Mouse (Mus musculus): Measurements from ENCODE around the gene Nanog. TPM values are rescaled to one million over a fixed set of nuclear protein-coding genes. Genes with fewer than 3 reads are reported as not detected.

The Nanog gene
- 0.09 and 0.28 TPM in 2 replicates for polyA plus RNA-seq (2012; rRNA removed)

DNA sequence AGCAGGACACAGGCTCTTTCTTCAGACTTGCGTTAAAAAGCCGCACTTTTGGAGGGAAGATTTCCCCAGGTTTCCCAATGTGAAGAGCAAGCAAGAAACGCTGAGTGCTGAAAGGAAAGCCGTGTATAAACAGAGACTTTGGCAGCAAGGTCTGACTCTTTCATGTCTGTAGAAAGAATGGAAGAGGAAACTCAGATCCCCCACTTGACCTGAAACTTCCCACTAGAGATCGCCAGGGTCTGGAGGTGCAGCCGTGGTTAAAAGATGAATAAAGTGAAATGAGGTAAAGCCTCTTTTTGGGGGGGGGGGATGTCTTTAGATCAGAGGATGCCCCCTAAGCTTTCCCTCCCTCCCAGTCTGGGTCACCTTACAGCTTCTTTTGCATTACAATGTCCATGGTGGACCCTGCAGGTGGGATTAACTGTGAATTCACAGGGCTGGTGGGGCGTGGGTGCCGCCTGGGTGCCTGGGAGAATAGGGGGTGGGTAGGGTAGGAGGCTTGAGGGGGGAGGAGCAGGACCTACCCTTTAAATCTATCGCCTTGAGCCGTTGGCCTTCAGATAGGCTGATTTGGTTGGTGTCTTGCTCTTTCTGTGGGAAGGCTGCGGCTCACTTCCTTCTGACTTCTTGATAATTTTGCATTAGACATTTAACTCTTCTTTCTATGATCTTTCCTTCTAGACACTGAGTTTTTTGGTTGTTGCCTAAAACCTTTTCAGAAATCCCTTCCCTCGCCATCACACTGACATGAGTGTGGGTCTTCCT lies at the start of gene Nanog:
Gene Nanog (plus strand): TSS at position 454 of the 765 bp plus-strand sequence.
- TF ChIP-seq POLR2A (IDR thresholded peaks at IDR 0.05; ENCODE audit: borderline replicate concordance, extremely low read depth, low read depth, low read length): no peak
- no peak for TF ChIP-seq CTCF (IDR thresholded peaks at IDR 0.05; ENCODE audit: insufficient read depth, low read length)
- WGBS: 35% methylated on average over 12 of the region's 12 CpGs
- H3K4me1 ChIP-seq (ENCODE audit: control insufficient read depth, insufficient read depth, low read length): peaks cover 3% of the 10 kb centered on the region; the same call in 1 of the 2 replicates
- no peak for DNase-seq
- no peak within 1 kb of the TSS for H3K4me3 ChIP-seq (replicated peaks; ENCODE audit: extremely low read depth, low read depth, low read length)

DNA sequence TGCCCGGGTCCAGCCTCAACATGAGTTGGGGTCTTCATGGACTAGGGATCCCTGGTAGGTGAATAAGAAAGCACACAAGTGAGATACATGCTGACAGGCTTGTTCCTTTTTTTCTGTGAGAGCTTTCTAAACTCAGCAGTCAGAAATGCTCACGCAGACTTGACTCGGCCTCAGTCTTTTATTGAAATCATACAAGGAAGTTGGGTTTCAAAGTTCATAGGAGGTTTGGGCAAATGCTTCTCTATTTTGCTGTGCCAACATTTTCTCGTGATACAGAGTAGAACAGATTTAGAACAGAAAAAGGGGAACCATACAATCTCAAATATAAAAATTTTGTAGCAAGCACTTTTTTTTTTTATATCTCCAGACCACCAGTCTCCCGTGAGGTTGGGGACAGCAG lies 49.7 kb upstream of the Nanog start:
- no peaks in the 10 kb centered on the region for H3K4me1 ChIP-seq (ENCODE audit: control insufficient read depth, insufficient read depth, low read length)
- DNase-seq: no peak
- no peak overlapping the region for H3K4me3 ChIP-seq (replicated peaks; ENCODE audit: extremely low read depth, low read depth, low read length)
- 68% methylated on average over 5 of the region's 5 CpGs for WGBS
- TF ChIP-seq POLR2A (IDR thresholded peaks at IDR 0.05; ENCODE audit: borderline replicate concordance, extremely low read depth, low read depth, low read length) (no peak), CTCF (IDR thresholded peaks at IDR 0.05; ENCODE audit: insufficient read depth, low read length) (no peak)

DNA sequence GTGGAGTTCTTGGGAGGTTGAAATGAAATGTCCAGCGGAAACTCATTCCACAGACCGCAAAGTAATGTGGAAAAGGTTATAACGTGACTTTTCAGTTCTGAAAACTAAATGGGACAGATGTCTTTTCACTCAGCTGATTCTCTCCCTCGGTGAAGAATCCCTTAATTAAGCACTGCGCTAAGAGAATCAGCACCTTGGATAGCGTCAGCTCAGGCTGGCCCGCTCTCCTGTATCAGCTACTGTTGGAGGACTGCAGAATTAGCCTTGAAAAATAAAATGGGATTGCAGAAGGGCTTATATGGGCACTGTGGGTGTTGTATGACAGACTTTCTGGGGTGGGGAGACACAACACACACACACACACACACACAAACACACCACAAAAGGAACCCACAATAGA lies 47.7 kb upstream of the Nanog start:
- 18% methylated on average over 7 of the region's 7 CpGs for WGBS
- no peak for TF ChIP-seq POLR2A (IDR thresholded peaks at IDR 0.05; ENCODE audit: borderline replicate concordance, extremely low read depth, low read depth, low read length)
- TF ChIP-seq CTCF (IDR thresholded peaks at IDR 0.05; ENCODE audit: insufficient read depth, low read length): no peak
- DNase-seq: no peak

DNA sequence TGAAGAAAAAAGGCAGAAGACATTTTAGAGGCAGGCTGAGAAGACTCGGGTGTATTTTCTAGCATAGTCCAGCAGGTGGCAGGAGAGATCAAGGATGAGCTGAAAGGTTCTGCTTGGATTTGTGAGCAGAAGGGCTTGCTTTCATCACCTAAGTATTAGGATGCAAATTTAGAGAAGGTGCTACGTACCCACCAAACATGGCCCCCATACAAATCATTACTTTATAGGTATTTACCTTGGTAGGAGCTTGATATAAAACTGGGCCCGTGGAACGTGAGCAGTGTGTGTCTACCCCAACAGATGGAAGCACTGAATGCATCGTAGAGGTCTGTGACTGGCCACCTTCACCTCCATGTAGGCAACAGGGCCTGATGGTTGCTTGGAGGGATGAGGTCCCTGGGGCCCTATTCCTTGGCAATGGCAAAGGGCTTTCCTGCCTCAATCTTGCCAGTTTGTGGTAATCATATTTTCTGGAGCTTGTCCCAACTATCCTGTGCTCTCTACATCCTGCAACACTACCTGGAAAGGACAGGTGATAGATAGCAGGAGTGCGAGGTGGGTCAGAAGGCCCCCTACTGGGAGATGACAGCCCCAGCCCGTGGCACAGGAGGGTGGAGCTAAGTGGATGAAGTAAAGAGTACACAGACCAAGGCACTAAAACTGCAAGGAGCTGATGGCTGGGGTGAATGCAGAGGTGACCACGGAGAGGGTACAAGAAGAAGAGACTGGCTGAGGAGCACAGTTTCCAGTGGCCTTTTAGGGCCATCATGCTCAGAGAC lies 46.5 kb upstream of the Nanog start:
- no peaks in the 10 kb centered on the region for H3K4me1 ChIP-seq (ENCODE audit: control insufficient read depth, insufficient read depth, low read length)
- DNase-seq: peak; percentile 24
- TF ChIP-seq POLR2A (IDR thresholded peaks at IDR 0.05; ENCODE audit: borderline replicate concordance, extremely low read depth, low read depth, low read length) (no peak), CTCF (IDR thresholded peaks at IDR 0.05; ENCODE audit: insufficient read depth, low read length) (peak; percentile 20; the same call in 1 of the 2 replicates)
- no peak overlapping the region for H3K4me3 ChIP-seq (replicated peaks; ENCODE audit: extremely low read depth, low read depth, low read length)
- WGBS: 35% methylated on average over 8 of the region's 8 CpGs

More for the DNA sequence above, 47.7 kb upstream of the Nanog start:
- no peaks in the 10 kb centered on the region for H3K4me1 ChIP-seq (ENCODE audit: control insufficient read depth, insufficient read depth, low read length)
- H3K4me3 ChIP-seq (replicated peaks; ENCODE audit: extremely low read depth, low read depth, low read length): no peak overlapping the region

DNA sequence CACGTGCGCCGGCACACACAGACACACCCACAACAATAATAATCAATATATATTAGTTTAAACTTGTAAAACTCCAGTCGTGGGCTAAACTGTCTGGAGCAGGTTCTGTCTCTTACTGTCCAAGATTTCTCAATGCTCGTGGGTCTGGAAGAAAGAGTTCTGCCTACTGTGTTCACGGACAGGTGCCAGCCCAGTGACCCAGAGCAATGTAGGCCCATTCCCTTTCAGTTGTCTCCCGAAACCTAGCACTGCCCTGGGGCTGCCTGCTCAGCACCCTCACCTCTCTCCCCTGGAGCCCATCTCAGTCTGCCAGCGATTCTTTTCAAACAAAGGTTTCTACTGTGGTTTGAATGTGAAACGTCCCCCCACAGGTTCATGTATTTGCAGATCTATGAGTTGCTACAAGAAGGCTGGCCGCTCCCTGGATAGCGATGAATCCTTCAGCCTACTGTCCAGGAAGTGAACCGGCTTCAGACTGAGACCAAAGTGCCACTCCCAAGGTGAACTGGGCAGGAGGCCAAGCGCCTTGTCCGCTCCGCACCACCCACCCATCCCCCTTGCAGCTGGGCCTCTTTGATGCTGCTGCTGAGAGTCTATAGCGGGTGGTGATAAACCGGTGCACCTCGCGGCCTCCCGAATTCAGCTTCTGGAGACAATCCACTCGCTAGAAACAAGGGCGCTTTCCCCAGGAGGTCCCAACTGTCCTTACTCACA lies 44.6 kb upstream of the Nanog start:
- 36% methylated on average over 22 of the region's 22 CpGs for WGBS
- TF ChIP-seq CTCF (IDR thresholded peaks at IDR 0.05; ENCODE audit: insufficient read depth, low read length) (no peak), POLR2A (IDR thresholded peaks at IDR 0.05; ENCODE audit: borderline replicate concordance, extremely low read depth, low read depth, low read length) (no peak)
- H3K4me1 ChIP-seq (ENCODE audit: control insufficient read depth, insufficient read depth, low read length): no peaks in the 10 kb centered on the region
- H3K4me3 ChIP-seq (replicated peaks; ENCODE audit: extremely low read depth, low read depth, low read length): no peak overlapping the region
- no peak for DNase-seq

DNA sequence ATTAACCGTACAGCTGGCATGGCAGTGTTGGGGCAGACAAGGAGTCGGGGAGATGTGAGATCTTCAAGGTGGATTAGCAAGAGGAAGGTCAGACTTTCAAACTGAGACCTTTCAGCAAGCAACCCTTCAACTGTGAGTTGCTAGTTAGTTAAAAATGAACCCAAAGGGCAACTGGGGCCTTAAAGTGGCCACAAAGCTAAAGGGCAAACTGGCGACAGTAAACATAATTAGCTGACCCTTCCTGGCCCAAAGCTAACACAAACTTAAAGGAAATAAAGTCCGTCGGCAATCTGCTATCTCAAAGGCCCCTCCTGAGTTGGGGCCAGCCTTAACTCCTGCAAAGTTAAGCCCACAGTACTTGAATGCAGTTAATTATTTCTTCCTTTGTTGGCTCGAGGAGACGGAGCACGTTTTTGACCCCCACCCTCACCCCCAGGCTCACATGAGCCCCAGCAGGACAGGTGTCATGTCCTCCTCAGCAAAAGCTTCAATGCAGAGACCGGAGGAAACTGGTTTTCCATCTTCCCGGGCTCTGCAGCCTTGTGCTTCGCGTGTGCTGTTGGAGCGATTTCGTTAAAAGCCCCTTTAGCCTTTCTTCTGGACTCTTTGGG lies 43.6 kb upstream of the Nanog start:
- 43% methylated on average over 14 of the region's 14 CpGs for WGBS
- no peak overlapping the region for H3K4me3 ChIP-seq (replicated peaks; ENCODE audit: extremely low read depth, low read depth, low read length)
- no peaks in the 10 kb centered on the region for H3K4me1 ChIP-seq (ENCODE audit: control insufficient read depth, insufficient read depth, low read length)
- DNase-seq: no peak
- TF ChIP-seq CTCF (IDR thresholded peaks at IDR 0.05; ENCODE audit: insufficient read depth, low read length) (no peak), POLR2A (IDR thresholded peaks at IDR 0.05; ENCODE audit: borderline replicate concordance, extremely low read depth, low read depth, low read length) (no peak)

DNA sequence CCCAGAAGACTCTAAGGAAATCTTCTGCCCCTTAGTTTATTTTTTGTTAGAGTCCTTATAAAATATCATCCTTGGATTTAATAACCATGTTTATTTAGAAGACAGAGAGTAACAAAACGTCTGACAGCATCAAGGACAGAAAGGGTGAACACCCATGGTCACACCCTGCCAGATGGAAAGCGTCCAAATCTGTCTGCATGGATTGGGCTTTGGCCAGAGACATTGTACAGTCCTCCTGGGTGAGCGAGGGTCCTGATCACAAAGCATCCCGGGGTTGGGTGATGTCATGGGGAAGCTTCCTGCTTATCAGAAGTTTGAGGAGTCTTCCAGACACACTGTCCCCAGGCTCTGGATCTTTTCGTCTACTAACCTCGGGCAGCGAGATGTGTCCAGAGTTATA lies 41.4 kb upstream of the Nanog start:
- no peak for TF ChIP-seq CTCF (IDR thresholded peaks at IDR 0.05; ENCODE audit: insufficient read depth, low read length)
- no peak for TF ChIP-seq POLR2A (IDR thresholded peaks at IDR 0.05; ENCODE audit: borderline replicate concordance, extremely low read depth, low read depth, low read length)
- no peaks in the 10 kb centered on the region for H3K4me1 ChIP-seq (ENCODE audit: control insufficient read depth, insufficient read depth, low read length)
- DNase-seq: no peak
- no peak overlapping the region for H3K4me3 ChIP-seq (replicated peaks; ENCODE audit: extremely low read depth, low read depth, low read length)
- WGBS: 32% methylated on average over 7 of the region's 7 CpGs

DNA sequence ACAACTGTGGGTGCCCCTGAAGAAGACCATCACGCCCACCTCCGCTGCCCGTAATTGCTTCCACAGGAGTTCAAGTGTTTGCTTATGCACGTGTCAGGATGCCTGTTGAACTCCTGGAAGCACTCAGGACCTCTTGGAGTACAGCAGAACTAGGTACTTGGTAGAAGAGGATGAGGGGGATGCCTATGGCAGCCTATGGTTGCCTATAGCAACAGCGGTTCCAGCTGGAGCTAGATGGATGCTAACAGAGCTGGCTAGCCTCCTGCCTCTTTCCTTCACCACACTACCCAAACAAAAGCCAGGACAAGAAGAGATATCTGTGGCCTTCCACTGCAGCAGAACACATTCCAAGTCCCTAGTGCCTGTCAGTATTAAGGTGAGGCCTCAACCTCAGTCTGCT lies 39.6 kb upstream of the Nanog start:
- DNase-seq: no peak
- H3K4me1 ChIP-seq (ENCODE audit: control insufficient read depth, insufficient read depth, low read length): no peaks in the 10 kb centered on the region
- H3K4me3 ChIP-seq (replicated peaks; ENCODE audit: extremely low read depth, low read depth, low read length): no peak overlapping the region
- 65% methylated on average over 5 of the region's 5 CpGs for WGBS
- no peak for TF ChIP-seq CTCF (IDR thresholded peaks at IDR 0.05; ENCODE audit: insufficient read depth, low read length)
- no peak for TF ChIP-seq POLR2A (IDR thresholded peaks at IDR 0.05; ENCODE audit: borderline replicate concordance, extremely low read depth, low read depth, low read length)

DNA sequence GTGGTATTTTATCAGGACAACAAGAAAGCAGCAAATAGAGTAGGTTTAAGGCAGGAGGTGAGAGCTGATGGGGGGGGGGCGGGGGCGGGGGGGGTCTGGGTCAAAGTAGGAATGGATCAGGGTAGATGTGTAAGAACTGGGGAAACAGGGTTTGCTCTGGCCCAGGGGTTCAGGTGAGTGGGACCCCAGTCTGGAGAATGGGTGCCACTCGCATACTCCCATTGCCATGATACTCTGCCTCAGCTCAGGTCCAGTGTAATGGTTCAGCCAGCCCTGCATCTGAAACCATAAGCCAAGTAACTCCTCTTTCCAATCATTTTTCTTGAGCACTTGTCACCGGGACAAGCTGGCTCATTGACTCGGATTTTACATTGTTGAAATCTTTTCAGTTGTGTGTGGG lies 38.5 kb upstream of the Nanog start:
- TF ChIP-seq CTCF (IDR thresholded peaks at IDR 0.05; ENCODE audit: insufficient read depth, low read length): no peak
- TF ChIP-seq POLR2A (IDR thresholded peaks at IDR 0.05; ENCODE audit: borderline replicate concordance, extremely low read depth, low read depth, low read length): no peak
- WGBS: 83% methylated on average over 5 of the region's 5 CpGs
- no peaks in the 10 kb centered on the region for H3K4me1 ChIP-seq (ENCODE audit: control insufficient read depth, insufficient read depth, low read length)
- H3K4me3 ChIP-seq (replicated peaks; ENCODE audit: extremely low read depth, low read depth, low read length): no peak overlapping the region
- DNase-seq: no peak

Data from lung, adult 2 months (tissue).